ENCODE assay signal across 10 mouse cellular contexts in the genomic region with DNA sequence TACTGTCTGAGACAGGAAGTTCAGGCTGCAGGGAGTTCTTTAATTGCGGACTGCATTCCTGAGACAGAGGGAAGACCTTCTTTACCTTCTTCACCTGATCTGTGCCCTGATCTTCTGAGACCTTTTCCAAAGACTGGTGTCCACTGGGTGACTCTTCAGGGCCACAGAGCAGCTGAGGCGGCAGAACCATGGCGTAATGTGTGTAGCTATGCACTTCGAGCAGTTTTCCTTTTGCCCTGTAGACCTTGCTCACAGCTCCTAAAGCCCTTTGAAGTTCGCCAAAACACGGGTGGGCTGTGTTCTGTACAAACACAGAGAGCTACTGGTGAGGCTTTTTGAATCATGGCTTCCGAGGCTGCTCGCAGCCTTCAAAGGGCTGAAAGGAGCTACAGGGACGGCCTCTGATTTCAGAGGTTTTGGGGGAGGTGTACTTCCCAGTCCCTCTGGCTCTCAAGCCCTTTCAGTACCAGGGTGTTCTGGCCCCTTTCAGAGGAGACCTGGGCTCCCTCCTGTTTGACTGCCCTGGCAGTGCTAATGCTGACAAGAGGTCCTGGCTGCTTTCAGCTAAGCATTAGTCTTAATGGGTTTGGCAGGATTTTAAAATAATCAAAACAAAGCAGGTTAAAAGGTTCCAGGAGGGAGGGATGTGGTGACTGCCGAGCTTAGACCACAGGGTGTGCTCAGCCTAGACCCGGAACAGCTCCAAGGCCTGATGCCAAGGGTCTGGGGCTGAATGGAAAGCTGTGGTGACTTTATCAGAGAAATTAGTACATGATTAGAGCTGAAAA. TPM values are rescaled to one million over a fixed set of nuclear protein-coding genes. Genes with fewer than 3 reads are reported as not detected.
DNase-seq lines count a peak whose midpoint lies in the region; ATAC-seq and TF ChIP-seq lines count a peak whose summit lies in the region.
"Had no signal": no experiment of that assay in that cellular context is flagged by ENCODE, and none has a peak within 500 bp of the region (broad histone marks: within the 10 kb centered on the region; RNA-seq: fewer than 3 reads in every experiment).

No protein-coding gene starts in this region.

- ATAC-seq in heart, embryonic 16.5 days (replicated peaks; ENCODE audit: extremely low read depth, insufficient read depth, low FRiP score) = peak; percentile 45
- ATAC-seq in forebrain, embryonic 13.5 days = peak; percentile 46
- 0 out of 2 replicates have a peak, but pooled peaks have one; percentile 27 for ATAC-seq in midbrain, embryonic 11.5 days (ENCODE audit: low FRiP score)
- ATAC-seq in CD4-positive, CD25-positive, alpha-beta regulatory T cell, adult 4 months = no peak

- 0 out of 2 replicates have a peak, but pooled peaks cover 4% of the 10 kb centered on the region for H3K9me3 ChIP-seq in heart, embryonic 16.5 days (replicated peaks; ENCODE audit: control insufficient read depth, low read length)
- no peaks in the 10 kb centered on the region for H3K9me3 ChIP-seq in forebrain, embryonic 13.5 days (replicated peaks)
- no peaks in the 10 kb centered on the region for H3K9me3 ChIP-seq in midbrain, embryonic 11.5 days (ENCODE audit: control insufficient read depth, low read length)

- H3K4me3 ChIP-seq in heart, embryonic 16.5 days (ENCODE audit: low read length) = no peak overlapping the region
- H3K4me3 ChIP-seq in forebrain, embryonic 13.5 days = no peak overlapping the region
- H3K4me3 ChIP-seq in midbrain, embryonic 11.5 days (ENCODE audit: low read depth, low read length) = no peak overlapping the region
- H3K4me3 ChIP-seq in left cerebral cortex, adult 2 months = no peak overlapping the region

- no peaks in the 10 kb centered on the region for H3K4me1 ChIP-seq in heart, embryonic 16.5 days (ENCODE audit: control insufficient read depth, insufficient read depth, low read length)
- H3K4me1 ChIP-seq in forebrain, embryonic 13.5 days = peaks cover 18% of the 10 kb centered on the region; the same call in 1 of the 2 replicates
- no peaks in the 10 kb centered on the region for H3K4me1 ChIP-seq in midbrain, embryonic 11.5 days (ENCODE audit: control insufficient read depth, insufficient read depth, low read length)

- TF ChIP-seq CTCF in left cerebral cortex, adult 2 months (IDR thresholded peaks at IDR 0.05) = no peak

- H3K4me2 ChIP-seq in heart, embryonic 16.5 days (ENCODE audit: low read depth, low read length) = 0 out of 2 replicates have a peak overlapping the region, but pooled peaks have one; percentile 7
- no peak overlapping the region for H3K4me2 ChIP-seq in forebrain, embryonic 13.5 days
- no peak overlapping the region for H3K4me2 ChIP-seq in midbrain, embryonic 11.5 days

- no peak for DNase-seq in heart, postnatal 36 days
- DNase-seq in embryo, embryonic 10 days (ENCODE audit: low spot score) = peak; percentile 32
- no peak for DNase-seq in midbrain, embryonic 11.5 days (ENCODE audit: low spot score, missing footprints)
- DNase-seq in left cerebral cortex, adult 2 months (ENCODE audit: extremely low spot score in 1 of 2, low spot score in 2 of 2) = no peak
- DNase-seq in layer of hippocampus, adult 8-10 months (ENCODE audit: low spot score in 2 of 2) = no peak
- DNase-seq: lung, adult 18-20 months had no signal

- intact Hi-C loops in heart, postnatal 36 days (cut with DNase I) = no loop called here
- intact Hi-C loops in left cerebral cortex, adult 2 months (cut with DNase I) = no loop called here

- 0 out of 2 replicates have a peak, but pooled peaks cover 2% of the 10 kb centered on the region for H3K27me3 ChIP-seq in heart, embryonic 16.5 days (ENCODE audit: control insufficient read depth, insufficient read depth, low read length)
- H3K27me3 ChIP-seq in forebrain, embryonic 13.5 days = no peaks in the 10 kb centered on the region
- H3K27me3 ChIP-seq in midbrain, embryonic 11.5 days (ENCODE audit: control insufficient read depth, insufficient read depth, low read length) = no peaks in the 10 kb centered on the region

- H3K27ac ChIP-seq in heart, embryonic 16.5 days (ENCODE audit: low read length) = no peak overlapping the region
- no peak overlapping the region for H3K27ac ChIP-seq in forebrain, embryonic 13.5 days
- H3K27ac ChIP-seq in midbrain, embryonic 11.5 days (ENCODE audit: low read depth, low read length) = no peak overlapping the region
- H3K27ac ChIP-seq in left cerebral cortex, adult 2 months = no peak overlapping the region

- H3K36me3 ChIP-seq in heart, embryonic 16.5 days (ENCODE audit: control insufficient read depth, insufficient read depth) = no peaks in the 10 kb centered on the region
- H3K36me3 ChIP-seq in forebrain, embryonic 13.5 days (ENCODE audit: poor library complexity, severe bottlenecking) = no peaks in the 10 kb centered on the region
- H3K36me3 ChIP-seq in midbrain, embryonic 11.5 days (ENCODE audit: control insufficient read depth, insufficient read depth, low read length) = no peaks in the 10 kb centered on the region

- H3K9ac ChIP-seq in heart, embryonic 16.5 days (ENCODE audit: low read length) = no peak overlapping the region
- H3K9ac ChIP-seq in forebrain, embryonic 13.5 days = no peak overlapping the region
- no peak overlapping the region for H3K9ac ChIP-seq in midbrain, embryonic 11.5 days (ENCODE audit: low read length)

- WGBS in heart, embryonic 16.5 days = 43% methylated on average over 11 of the region's 11 CpGs
- WGBS in forebrain, embryonic 13.5 days = 29% methylated on average over 11 of the region's 11 CpGs
- 42% methylated on average over 11 of the region's 11 CpGs for WGBS in midbrain, embryonic 11.5 days

RNA-seq across cellular contexts. Expression of a gene that starts 33.5 kb away (rescaled TPM):
- polyA plus RNA-seq in heart, embryonic 16.5 days (2015; fragmentation: Nextera tagmentation; extraction: Ambion mirVana) = not detected in 2 replicates
- total RNA-seq in heart, postnatal 36 days (2021) = not detected
- not detected in 2 replicates for polyA plus RNA-seq in forebrain, embryonic 13.5 days (2015; fragmentation: Nextera tagmentation; extraction: Ambion mirVana)
- not detected in 2 replicates for polyA plus RNA-seq in midbrain, embryonic 11.5 days (2014; fragmentation: Nextera tagmentation; extraction: Ambion mirVana)
- not detected for total RNA-seq in left cerebral cortex, adult 2 months (2021)
- not detected for total RNA-seq in layer of hippocampus, adult 8-10 months (2022)
- under 1 TPM in 1 of 2 experiments, not detected in 1; 0.89 TPM for polyA plus RNA-seq in CD4-positive, CD25-positive, alpha-beta regulatory T cell, adult 4 months (2017; shearing (Covaris generic))
- total RNA-seq: layer of hippocampus, postnatal 14 days had no signal
